Mouse (Mus musculus): ENCODE measurements at regions not wholly inside any gene's neighbourhood (a gene's known extent, or its start where the extent isn't known, plus 50 kb on each side); places are given as distances from the start of the nearest gene placed in this dataset.

DNA sequence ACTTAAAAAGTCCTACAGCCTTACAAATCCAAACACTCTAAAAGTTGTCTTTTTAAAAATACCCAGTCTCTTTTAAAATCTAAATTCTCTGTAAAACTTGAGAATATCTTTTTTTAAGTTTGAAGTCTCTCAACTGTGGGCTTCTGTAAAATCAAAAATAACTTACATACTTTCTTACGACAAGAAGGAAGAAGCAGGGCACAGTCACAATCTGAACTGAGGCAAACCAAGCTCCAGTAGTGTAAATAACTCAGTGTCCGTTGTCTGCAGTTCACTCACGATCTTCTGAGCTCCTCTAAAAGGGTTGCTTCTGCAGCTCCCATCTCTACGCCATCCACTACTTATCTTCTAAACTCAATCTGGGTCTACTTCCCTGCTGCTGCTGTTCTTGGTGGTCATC, 512.5 kb downstream of the Pdcd6ip start:
- DNase-seq = no peak
- intact Hi-C loops (cut with DNase I) = no loop called here

DNA sequence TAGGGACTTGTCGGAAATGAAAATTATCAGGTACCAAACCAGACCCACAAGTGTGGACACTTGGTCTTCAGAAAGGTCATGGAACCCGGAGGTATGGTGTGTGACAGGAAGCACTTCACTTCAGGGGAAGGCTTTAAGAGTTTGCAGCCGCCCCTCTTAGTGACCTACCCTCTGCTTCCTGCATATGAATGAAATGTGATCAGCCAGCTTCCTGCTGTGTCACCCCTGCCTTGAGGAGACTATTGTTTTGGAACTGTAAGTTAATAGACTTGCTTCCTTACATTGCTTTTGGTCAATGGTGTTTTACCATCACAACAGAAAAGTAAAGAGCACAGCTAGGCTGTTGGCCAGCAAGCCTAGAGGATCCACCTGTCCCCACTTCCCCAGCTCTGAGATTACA, 515.3 kb downstream of the Pdcd6ip start:
- intact Hi-C loops (cut with DNase I) = no loop called here
- DNase-seq = no peak

DNA sequence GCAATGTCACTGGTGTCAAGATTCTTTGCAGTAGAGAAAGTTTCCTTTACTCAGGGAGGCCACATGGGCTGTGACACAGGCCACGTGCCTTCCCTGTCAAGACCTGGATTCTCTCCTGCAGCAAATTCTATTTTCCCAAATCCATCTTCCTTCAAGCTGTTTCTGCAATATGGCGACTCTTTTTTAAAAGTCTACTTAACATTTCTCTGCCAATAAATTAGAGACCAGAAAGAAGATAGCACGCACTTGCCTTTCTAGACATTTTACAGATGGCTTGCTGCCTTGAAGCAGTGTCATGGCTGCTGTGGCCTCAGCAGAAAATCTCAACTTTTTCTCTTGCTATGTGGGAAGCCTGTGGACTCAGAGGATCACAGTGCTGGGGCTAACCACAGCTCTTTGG, 516.9 kb downstream of the Pdcd6ip start:
- intact Hi-C loops (cut with DNase I) = no loop called here
- no peak for DNase-seq

- intact Hi-C loops (cut with DNase I) = no loop called here
- DNase-seq = no peak
Observed at GRCm38 (mm10) chr9:113181182-113181581, 526.9 kb downstream of the Pdcd6ip start.

GRCm38 (mm10) chr9:113177918-113178235, 530.2 kb downstream of the Pdcd6ip start:
- intact Hi-C loops (cut with DNase I) = no loop called here

GRCm38 (mm10) chr9:113177181-113177917, 530.7 kb downstream of the Pdcd6ip start:
- DNase-seq = no peak
- intact Hi-C loops (cut with DNase I) = no loop called here

More at GRCm38 (mm10) chr9:113177918-113178235, 530.2 kb downstream of the Pdcd6ip start:
- no peak for DNase-seq

- intact Hi-C loops (cut with DNase I) = no loop called here
- no peak for DNase-seq
Observed at GRCm38 (mm10) chr9:113171767-113172405, 536.2 kb downstream of the Pdcd6ip start.

DNA sequence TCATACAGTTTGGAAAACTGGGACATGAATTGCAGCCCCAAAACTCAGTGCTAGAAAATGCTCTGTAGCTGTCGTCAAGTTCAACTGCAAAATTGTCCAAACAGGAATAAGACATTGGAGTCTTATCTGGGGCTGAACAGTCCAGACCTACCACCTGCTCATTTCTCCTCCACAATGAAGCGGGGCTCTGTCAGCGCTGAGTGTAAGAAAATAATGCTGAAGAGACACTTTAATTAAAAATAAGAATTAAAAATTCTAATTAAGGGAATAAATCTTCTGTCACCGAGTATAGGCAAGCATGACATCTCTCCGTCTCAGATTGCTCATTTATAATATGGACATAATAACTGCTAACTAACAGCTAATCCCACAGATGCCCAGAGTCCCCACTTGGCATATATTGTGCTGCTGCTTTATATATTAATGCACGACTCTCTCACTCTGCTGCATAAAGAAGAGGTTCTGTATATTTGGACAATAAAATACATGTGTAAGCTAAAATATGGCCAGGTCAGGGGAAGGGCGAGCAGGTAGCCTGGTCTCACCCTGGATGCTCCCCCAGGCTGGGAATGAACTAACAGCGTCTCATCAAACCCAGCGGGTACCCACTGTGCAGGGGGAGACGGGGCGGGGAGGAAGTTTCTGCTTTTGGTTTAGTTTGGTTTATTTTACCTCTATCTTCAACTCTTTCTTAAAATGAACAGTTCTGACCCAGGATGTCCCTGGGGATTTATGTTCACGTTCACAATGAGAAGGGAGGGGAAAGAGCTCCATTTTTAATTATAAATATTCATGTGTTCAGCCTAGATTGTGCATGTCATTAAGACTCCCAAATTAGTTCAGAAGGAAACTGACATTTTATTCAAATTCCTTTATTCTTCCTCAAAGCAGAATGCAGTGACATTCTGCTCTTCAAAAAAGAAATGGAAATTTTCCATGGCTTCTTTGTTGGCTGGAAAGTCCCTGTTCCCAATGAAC, 544.9 kb downstream of the Pdcd6ip start:
- intact Hi-C loops (cut with DNase I) = no loop called here
- no peak for DNase-seq

GRCm38 (mm10) chr9:113160011-113160410, 548.0 kb downstream of the Pdcd6ip start:
- intact Hi-C loops (cut with DNase I) = no loop called here
- no peak for DNase-seq

DNA sequence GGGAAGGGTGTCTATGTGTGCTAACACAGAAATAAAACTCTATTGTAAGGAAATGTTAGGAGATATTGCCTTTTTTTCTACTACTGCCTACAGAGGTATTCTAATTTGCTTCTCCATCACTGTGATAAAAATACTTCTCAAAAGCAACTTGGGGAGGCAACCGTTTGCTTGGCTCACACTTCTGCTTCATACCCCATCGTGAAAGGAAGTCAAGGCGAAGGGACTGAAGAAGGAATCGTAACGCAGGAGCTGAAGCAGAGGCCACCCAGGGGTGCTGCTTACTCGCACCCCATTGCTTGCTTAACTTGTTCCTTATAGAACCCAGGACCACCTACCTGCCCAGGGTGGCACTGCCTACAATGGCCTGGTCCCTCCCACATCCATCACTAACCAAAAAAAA, 550.0 kb downstream of the Pdcd6ip start:
- no peak for DNase-seq
- intact Hi-C loops (cut with DNase I) = no loop called here

- DNase-seq = no peak
- intact Hi-C loops (cut with DNase I) = no loop called here
Observed at GRCm38 (mm10) chr9:113157474-113158076, 550.5 kb downstream of the Pdcd6ip start.

GRCm38 (mm10) chr9:113156707-113157106, 551.4 kb downstream of the Pdcd6ip start:
- no peak for DNase-seq
- intact Hi-C loops (cut with DNase I) = no loop called here

GRCm38 (mm10) chr9:113149084-113149483, 559.0 kb downstream of the Pdcd6ip start:
- DNase-seq = no peak
- intact Hi-C loops (cut with DNase I) = no loop called here

DNA sequence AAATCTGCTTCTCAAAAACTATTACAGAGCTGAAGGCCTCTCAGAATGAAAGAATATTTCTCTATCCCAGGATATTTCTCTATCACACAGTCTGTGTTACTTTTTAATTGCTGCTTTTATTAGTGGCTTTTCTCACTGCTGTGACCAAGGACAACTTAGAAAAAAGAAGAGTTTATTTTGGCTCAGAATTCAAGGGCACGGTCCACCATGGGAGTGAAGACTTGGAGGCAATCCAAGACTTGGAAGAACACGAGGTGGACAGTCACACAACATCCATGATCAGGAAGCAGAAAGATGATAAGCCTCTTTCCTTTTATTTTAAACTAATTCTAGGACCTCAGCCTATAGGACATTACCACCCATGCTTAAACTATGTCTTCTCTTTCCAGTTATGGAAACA, 561.5 kb downstream of the Pdcd6ip start:
- DNase-seq = no peak
- intact Hi-C loops (cut with DNase I) = no loop called here

GRCm38 (mm10) chr9:113145036-113145435, 563.0 kb downstream of the Pdcd6ip start:
- DNase-seq = peak in 1 of 2 experiments; percentile 2
- intact Hi-C loops (cut with DNase I) = no loop called here

GRCm38 (mm10) chr9:113134611-113135010, 573.4 kb downstream of the Pdcd6ip start:
- DNase-seq = no peak
- intact Hi-C loops (cut with DNase I) = no loop called here

DNA sequence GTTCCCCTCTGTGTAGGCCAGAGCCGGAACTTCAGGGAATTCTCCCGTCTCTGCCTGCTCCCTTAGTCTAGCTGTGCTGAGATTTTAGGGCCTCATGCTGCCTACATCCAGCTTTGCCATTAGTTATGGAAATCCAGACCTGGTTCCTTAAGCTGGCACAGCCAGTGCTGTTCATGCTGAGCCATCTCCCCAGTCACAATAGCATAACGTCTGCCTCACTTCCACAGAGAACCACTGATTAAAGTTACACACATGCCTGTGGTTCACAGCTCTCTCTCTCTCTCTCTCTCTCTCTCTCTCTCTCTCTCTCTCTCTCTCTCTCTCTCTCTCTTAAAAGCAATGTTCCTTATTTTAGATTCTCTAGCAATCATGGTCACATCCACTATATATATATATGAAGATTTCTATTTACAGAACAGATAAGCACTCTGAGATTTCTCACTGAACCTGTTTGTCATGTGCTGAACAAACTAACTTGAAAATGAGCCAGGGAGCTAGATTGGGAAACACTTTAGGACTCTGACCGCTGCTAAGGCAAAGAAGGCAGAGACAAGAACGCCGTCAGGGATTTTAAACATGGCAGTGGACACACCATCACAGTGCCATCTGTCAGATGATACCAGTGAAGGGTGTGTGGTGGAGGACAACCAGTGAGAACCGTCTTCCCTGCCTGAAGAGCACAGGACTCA, 584.9 kb downstream of the Pdcd6ip start:
- no peak for DNase-seq
- intact Hi-C loops (cut with DNase I) = no loop called here

DNA sequence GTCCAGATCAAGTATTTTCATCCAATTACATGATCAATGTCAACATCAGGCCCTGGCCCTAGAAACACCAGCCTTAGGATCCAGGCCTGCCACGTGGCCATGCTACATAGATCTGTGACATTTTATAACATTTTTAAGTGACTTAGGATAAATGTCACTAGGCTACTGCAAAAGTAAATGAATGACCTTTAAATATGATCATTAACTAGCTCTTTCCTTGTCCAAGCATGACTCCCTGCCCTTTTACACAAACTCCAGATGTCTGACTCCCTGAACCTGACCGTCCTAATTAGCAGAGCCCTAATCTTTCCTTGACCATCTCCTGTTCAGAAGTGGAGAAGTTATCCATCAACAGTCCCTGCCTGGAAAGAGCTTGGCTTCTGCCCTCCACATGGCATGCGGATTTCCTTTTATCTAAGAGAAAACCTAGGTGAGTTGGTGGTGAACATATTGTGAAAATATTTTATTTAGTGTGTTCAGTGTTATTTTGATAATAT, 585.8 kb downstream of the Pdcd6ip start:
- intact Hi-C loops (cut with DNase I) = no loop called here
- no peak for DNase-seq

DNA sequence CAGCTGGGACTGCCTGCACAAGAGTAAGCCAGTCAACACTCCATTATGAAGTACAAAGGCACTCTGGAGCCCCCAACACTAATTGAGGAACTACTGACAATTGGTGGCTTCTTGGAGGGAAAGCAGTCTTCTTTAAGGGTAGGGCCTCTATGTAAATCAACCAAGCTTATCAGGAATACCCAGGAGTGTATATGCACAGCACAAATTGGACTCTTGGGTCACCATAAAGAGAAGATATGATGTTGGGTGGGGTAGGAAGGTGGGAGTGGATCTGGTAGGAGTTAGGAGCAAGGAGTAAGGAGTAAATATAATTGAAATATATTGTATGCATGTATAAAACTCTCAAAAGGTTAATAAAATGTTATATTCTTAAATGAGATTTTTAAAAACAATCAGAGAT, 587.7 kb downstream of the Pdcd6ip start:
- intact Hi-C loops (cut with DNase I) = no loop called here
- no peak for DNase-seq

- intact Hi-C loops (cut with DNase I) = no loop called here
- no peak for DNase-seq
Observed at GRCm38 (mm10) chr9:113119721-113120120, 588.3 kb downstream of the Pdcd6ip start.
